Mouse (Mus musculus) brain, embryonic 14.5 days (tissue): ENCODE data around the gene Col5a1.

Experiments used
- CTCF ChIP-seq: fragments of 200-500 bp; IDR thresholded peaks from 2 replicates; pipeline ENCODE4 v1.5.1; 2012; ENCODE audit warnings: inconsistent platforms, mild to moderate bottlenecking, moderate library complexity, borderline replicate concordance; ENCODE audit not compliant: insufficient read depth, insufficient read length; ENCODE audit errors: extremely low read depth
- POLR2A ChIP-seq: fragments of 200-500 bp; IDR thresholded peaks from 2 replicates; pipeline ENCODE4 v1.6.1; 2012; ENCODE audit warnings: mild to moderate bottlenecking, inconsistent platforms, borderline replicate concordance; ENCODE audit not compliant: poor library complexity, insufficient read depth, insufficient read length, severe bottlenecking; ENCODE audit errors: extremely low read depth

DNA sequence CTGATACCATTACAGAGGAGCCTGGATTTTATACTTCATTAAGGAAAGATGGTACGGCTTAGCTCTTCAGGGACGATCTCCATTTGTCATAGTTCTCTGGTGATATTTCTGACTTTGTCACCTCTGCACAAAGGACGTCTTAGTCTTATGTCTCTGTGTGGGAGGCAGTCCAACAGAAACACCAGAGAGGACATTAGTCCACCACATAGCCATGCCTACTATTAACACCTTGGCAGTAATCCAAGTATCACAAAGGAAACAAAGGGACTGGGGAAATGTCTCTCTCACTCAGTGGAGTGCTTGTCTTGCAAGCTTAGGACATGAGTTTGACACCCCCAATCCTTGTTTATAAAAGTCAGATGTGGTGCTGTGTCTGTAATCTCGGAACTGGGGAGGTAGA, 122.0 kb downstream of the Col5a1 start:
- no peak for TF ChIP-seq CTCF
- no peak for TF ChIP-seq POLR2A
